8 mouse cellular contexts compared by ENCODE assay signal in the genomic region with DNA sequence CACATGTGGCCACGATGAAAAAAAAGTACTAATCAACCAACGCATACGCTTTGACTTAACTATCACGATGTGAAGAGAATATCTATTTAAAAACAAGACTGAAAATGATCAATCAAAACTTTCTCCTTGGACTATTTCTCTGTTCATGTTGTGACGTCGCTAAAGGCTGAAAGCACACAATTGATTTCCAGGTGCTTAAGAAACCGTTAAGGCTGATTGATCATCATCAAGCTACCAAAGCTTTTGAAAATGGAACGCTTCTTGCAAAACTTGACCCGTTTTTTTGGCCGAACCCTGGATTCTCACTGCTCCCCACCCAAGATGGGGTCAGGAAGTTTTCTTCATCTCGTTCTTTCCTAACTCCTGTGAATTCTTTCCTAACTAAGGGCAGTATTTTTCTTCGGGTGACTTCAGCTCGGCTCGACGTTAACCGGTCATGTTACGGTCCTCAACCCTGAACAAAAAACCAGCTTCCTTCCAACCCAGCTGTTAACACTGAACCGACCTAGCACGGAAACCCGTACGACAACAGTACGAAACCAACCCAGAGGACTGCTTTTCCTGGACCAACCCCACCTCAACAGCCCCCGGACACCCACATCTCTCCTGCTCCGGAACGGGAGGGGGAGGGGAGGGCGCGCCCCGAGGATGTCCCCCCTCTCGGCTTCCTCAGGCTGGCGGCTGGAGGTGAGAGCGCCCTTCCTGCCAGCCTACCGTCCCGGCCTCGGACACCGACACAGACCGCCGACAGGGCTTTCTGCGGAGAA. TPM values are rescaled to one million over a fixed set of nuclear protein-coding genes. Genes with fewer than 3 reads are reported as not detected.
DNase-seq lines count a peak whose midpoint lies in the region; ATAC-seq and TF ChIP-seq lines count a peak whose summit lies in the region.

No protein-coding gene starts in this region.

- peak overlapping the region; percentile 79 for H3K4me2 ChIP-seq in lung, embryonic 14.5 days
- peak overlapping the region; percentile 91 for H3K4me2 ChIP-seq in liver, embryonic 13.5 days

- H3K9ac ChIP-seq in lung, embryonic 14.5 days = peak overlapping the region; percentile 85
- H3K9ac ChIP-seq in liver, embryonic 13.5 days = peak overlapping the region; percentile 95

- DNase-seq in lung, embryonic 14.5 days = peak; percentile 35
- no peak for DNase-seq in lung, postnatal 4 days
- no peak for DNase-seq in liver, embryonic 13.5 days
- no peak for DNase-seq in frontal cortex, postnatal 36 days (ENCODE audit: low spot score in 2 of 2)
- DNase-seq in B cell, adult 2 months = no peak

- H3K9me3 ChIP-seq in lung, embryonic 14.5 days (ENCODE audit: low read depth, low read length) = peaks cover 6% of the 10 kb centered on the region; the same call in 1 of the 2 replicates
- peaks cover 5% of the 10 kb centered on the region for H3K9me3 ChIP-seq in liver, embryonic 13.5 days (replicated peaks)

- peak overlapping the region; percentile 90 for H3K27ac ChIP-seq in lung, embryonic 14.5 days (ENCODE audit: low read depth)
- H3K27ac ChIP-seq in bone marrow macrophage, adult 2 months (ENCODE audit: insufficient read depth, low read depth, low read length) = no peak overlapping the region
- H3K27ac ChIP-seq in liver, embryonic 13.5 days = peak overlapping the region; percentile 82
- peak overlapping the region; percentile 95 for H3K27ac ChIP-seq in small intestine, adult 2 months (ENCODE audit: insufficient read depth, low read depth, low read length)

- no peak for ATAC-seq in lung, embryonic 14.5 days (ENCODE audit: insufficient read depth)
- peak; percentile 39 for ATAC-seq in granulocyte monocyte progenitor cell, adult 5-6 weeks (replicated peaks; ENCODE audit: poor library complexity, severe bottlenecking)
- ATAC-seq in liver, embryonic 13.5 days (ENCODE audit: low read depth) = no peak

- peak overlapping the region; percentile 97 for H3K4me3 ChIP-seq in lung, embryonic 14.5 days (ENCODE audit: low read depth, low read length)
- peak overlapping the region; percentile 82 for H3K4me3 ChIP-seq in bone marrow macrophage, adult 2 months (ENCODE audit: insufficient read depth, low read length)
- H3K4me3 ChIP-seq in liver, embryonic 13.5 days (replicated peaks) = peak overlapping the region; percentile 95
- H3K4me3 ChIP-seq in small intestine, adult 2 months (ENCODE audit: low read depth, low read length) = peak overlapping the region; percentile 82

- no peak for TF ChIP-seq POLR2A in bone marrow macrophage, adult 2 months (IDR thresholded peaks at IDR 0.05; ENCODE audit: borderline replicate concordance, low read depth, low read length)
- TF ChIP-seq POLR2A in small intestine, adult 2 months (IDR thresholded peaks at IDR 0.05; ENCODE audit: low read depth, low read length) = no peak

- H3K4me1 ChIP-seq in lung, embryonic 14.5 days (ENCODE audit: insufficient read depth) = no peaks in the 10 kb centered on the region
- peaks cover 9% of the 10 kb centered on the region for H3K4me1 ChIP-seq in bone marrow macrophage, adult 2 months (ENCODE audit: control insufficient read depth, insufficient read depth, low read length)
- peaks cover 29% of the 10 kb centered on the region for H3K4me1 ChIP-seq in liver, embryonic 13.5 days (replicated peaks)
- H3K4me1 ChIP-seq in small intestine, adult 2 months (ENCODE audit: control insufficient read depth, insufficient read depth, insufficient read length, low read length) = no peaks in the 10 kb centered on the region; the same call in 1 of the 2 replicates

- WGBS in lung, embryonic 14.5 days = under 1% methylated on average over 38 of the region's 38 CpGs
- WGBS in liver, embryonic 13.5 days (ENCODE audit: insufficient replicate concordance) = 1% methylated on average over 38 of the region's 38 CpGs
- 1% methylated on average over 38 of the region's 38 CpGs for WGBS in small intestine, adult 2 months

- no peaks in the 10 kb centered on the region for H3K36me3 ChIP-seq in lung, embryonic 14.5 days (ENCODE audit: insufficient read depth)
- peaks cover 4% of the 10 kb centered on the region for H3K36me3 ChIP-seq in liver, embryonic 13.5 days
- H3K36me3 ChIP-seq in small intestine, adult 2 months (ENCODE audit: control insufficient read depth, insufficient read depth, low read length) = no peaks in the 10 kb centered on the region

- no peak for TF ChIP-seq CTCF in lung, embryonic 14.5 days (IDR thresholded peaks at IDR 0.05; ENCODE audit: low read depth)
- no peak for TF ChIP-seq CTCF in bone marrow macrophage, adult 2 months (IDR thresholded peaks at IDR 0.05; ENCODE audit: low read depth, low read length)
- no peak for TF ChIP-seq CTCF in small intestine, adult 2 months (IDR thresholded peaks at IDR 0.05; ENCODE audit: extremely low read depth, insufficient read length, insufficient replicate concordance, low read depth, low read length)

- no peaks in the 10 kb centered on the region for H3K27me3 ChIP-seq in lung, embryonic 14.5 days (ENCODE audit: insufficient read depth, low read length)
- no peaks in the 10 kb centered on the region for H3K27me3 ChIP-seq in liver, embryonic 13.5 days
- H3K27me3 ChIP-seq in small intestine, adult 2 months (ENCODE audit: control insufficient read depth, insufficient read depth, low read length) = no peaks in the 10 kb centered on the region

RNA-seq across cellular contexts. Expression of a gene that starts 0.8 kb away (rescaled TPM):
- polyA plus RNA-seq in lung, embryonic 14.5 days (2014; fragmentation: Nextera tagmentation; extraction: Ambion mirVana) = 71.3 and 77.8 TPM in 2 replicates
- 46.8 and 52.9 TPM in 2 replicates for polyA plus RNA-seq in bone marrow macrophage, adult 2 months (2012; ENCODE audit: insufficient read depth, insufficient read length, missing spikeins)
- 35.0 and 44.2 TPM in 2 replicates for total RNA-seq in granulocyte monocyte progenitor cell, adult 5-6 weeks (2014; fragmentation: Nextera tagmentation)
- total RNA-seq in granulocyte monocyte progenitor cell, adult 5-6 weeks (2017) = 35.5 and 61.4 TPM in 2 replicates
- 24.8 and 32.3 TPM in 2 replicates for polyA plus RNA-seq in liver, embryonic 13.5 days (2015; fragmentation: Nextera tagmentation; extraction: Ambion mirVana)
- 0.19 and 0.71 TPM in 2 replicates for polyA plus RNA-seq in small intestine, adult 2 months (2012; rRNA removed)

RNA-seq across cellular contexts. Expression of a gene that starts 25.8 kb away (rescaled TPM):
- 7.5 and 8.0 TPM in 2 replicates for polyA plus RNA-seq in lung, embryonic 14.5 days (2014; fragmentation: Nextera tagmentation; extraction: Ambion mirVana)
- not detected in 2 replicates for polyA plus RNA-seq in bone marrow macrophage, adult 2 months (2012; ENCODE audit: insufficient read depth, insufficient read length, missing spikeins)
- not detected in 2 replicates for total RNA-seq in granulocyte monocyte progenitor cell, adult 5-6 weeks (2014; fragmentation: Nextera tagmentation)
- 4.1 TPM in 1 of 2 replicates, not detected in the other for total RNA-seq in granulocyte monocyte progenitor cell, adult 5-6 weeks (2017)
- 0.91 and 1.4 TPM in 2 replicates for polyA plus RNA-seq in liver, embryonic 13.5 days (2015; fragmentation: Nextera tagmentation; extraction: Ambion mirVana)
- polyA plus RNA-seq in small intestine, adult 2 months (2012; rRNA removed) = 0.42 and 0.47 TPM in 2 replicates

RNA-seq across cellular contexts. Expression of a gene that starts 52.5 kb away (rescaled TPM):
- polyA plus RNA-seq in lung, embryonic 14.5 days (2014; fragmentation: Nextera tagmentation; extraction: Ambion mirVana) = 48.4 and 57.5 TPM in 2 replicates
- 34.1 and 35.9 TPM in 2 replicates for polyA plus RNA-seq in bone marrow macrophage, adult 2 months (2012; ENCODE audit: insufficient read depth, insufficient read length, missing spikeins)
- total RNA-seq in granulocyte monocyte progenitor cell, adult 5-6 weeks (2014; fragmentation: Nextera tagmentation) = 52.0 and 52.2 TPM in 2 replicates
- 95.6 and 99.3 TPM in 2 replicates for total RNA-seq in granulocyte monocyte progenitor cell, adult 5-6 weeks (2017)
- polyA plus RNA-seq in liver, embryonic 13.5 days (2015; fragmentation: Nextera tagmentation; extraction: Ambion mirVana) = 20.0 and 25.5 TPM in 2 replicates
- 0.89 and 0.96 TPM in 2 replicates for polyA plus RNA-seq in small intestine, adult 2 months (2012; rRNA removed)

RNA-seq across cellular contexts. Expression of a gene that starts 58.5 kb away (rescaled TPM):
- polyA plus RNA-seq in lung, embryonic 14.5 days (2014; fragmentation: Nextera tagmentation; extraction: Ambion mirVana) = 1.6 and 2.2 TPM in 2 replicates
- 1.1 and 2.1 TPM in 2 replicates for polyA plus RNA-seq in bone marrow macrophage, adult 2 months (2012; ENCODE audit: insufficient read depth, insufficient read length, missing spikeins)
- total RNA-seq in granulocyte monocyte progenitor cell, adult 5-6 weeks (2014; fragmentation: Nextera tagmentation) = 0.84 and 4.0 TPM in 2 replicates
- total RNA-seq in granulocyte monocyte progenitor cell, adult 5-6 weeks (2017) = 0.13 and 2.0 TPM in 2 replicates
- 0.37 and 0.58 TPM in 2 replicates for polyA plus RNA-seq in liver, embryonic 13.5 days (2015; fragmentation: Nextera tagmentation; extraction: Ambion mirVana)
- polyA plus RNA-seq in small intestine, adult 2 months (2012; rRNA removed) = 0.61 and 1.1 TPM in 2 replicates

Comparison
In these comparisons a context has a peak if more than half of its experiments do, and no peak if none do; other contexts are left out.
1. RNA of a gene that starts 0.8 kb away (polyA plus RNA-seq): 71.3 to 77.8 TPM in lung, embryonic 14.5 days, 46.8 to 52.9 TPM in bone marrow macrophage, adult 2 months and 24.8 to 32.3 TPM in liver, embryonic 13.5 days; 0.19 to 0.71 TPM in small intestine, adult 2 months; every median in the first group is over 10 times any median in the second.
2. RNA of a gene that starts 52.5 kb away (polyA plus RNA-seq): 48.4 to 57.5 TPM in lung, embryonic 14.5 days, 34.1 to 35.9 TPM in bone marrow macrophage, adult 2 months and 20.0 to 25.5 TPM in liver, embryonic 13.5 days; 0.89 to 0.96 TPM in small intestine, adult 2 months; every median in the first group is over 10 times any median in the second.
3. Peak in every context shown above with its lines, with median percentiles within 50 percentile points of each other: H3K4me3 ChIP-seq.